Comparison of ENCODE assay signal across 23 mouse cellular contexts in the genomic region with DNA sequence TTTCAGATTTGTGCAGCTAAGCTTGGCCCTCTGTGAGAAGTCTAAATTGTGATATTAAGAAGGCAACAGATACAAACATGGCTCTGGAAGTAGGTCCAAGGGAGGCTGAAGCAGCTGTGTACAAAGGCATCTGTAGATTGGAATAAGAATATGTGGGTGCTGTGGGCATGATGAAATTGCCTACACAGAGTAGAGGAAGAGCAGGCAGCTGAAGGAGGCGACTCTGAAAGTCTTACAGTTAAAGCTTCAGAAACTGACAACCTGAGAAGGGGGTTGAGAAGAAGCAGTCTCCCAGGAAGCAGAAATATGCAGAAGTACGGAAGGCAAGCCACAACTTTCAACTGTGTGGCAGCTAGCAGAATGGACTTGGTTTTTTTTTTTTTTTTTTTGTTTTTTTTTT.
DNase-seq lines count a peak whose midpoint lies in the region; ATAC-seq and TF ChIP-seq lines count a peak whose summit lies in the region.
"Had no signal": no experiment of that assay in that cellular context is flagged by ENCODE, and none has a peak within 500 bp of the region (broad histone marks: within the 10 kb centered on the region; RNA-seq: fewer than 3 reads in every experiment).

No protein-coding gene starts in this region.

- H3K9ac ChIP-seq in midbrain, embryonic 11.5 days (ENCODE audit: low read length) = no peak overlapping the region
- H3K9ac ChIP-seq in midbrain, embryonic 14.5 days (replicated peaks; ENCODE audit: low read length) = no peak overlapping the region
- no peak overlapping the region for H3K9ac ChIP-seq in intestine, postnatal 0 days (ENCODE audit: low read depth, low read length)
- H3K9ac ChIP-seq: embryonic facial prominence, embryonic 12.5 days; embryonic facial prominence, embryonic 15.5 days; forebrain, postnatal 0 days; hindbrain, embryonic 12.5 days; hindbrain, embryonic 15.5 days had no signal

- 88% methylated on average over 2 of the region's 2 CpGs for WGBS in midbrain, embryonic 11.5 days
- 85% methylated on average over 2 of the region's 2 CpGs for WGBS in midbrain, embryonic 14.5 days
- 82% methylated on average over 2 of the region's 2 CpGs for WGBS in limb, embryonic 10.5 days
- WGBS in intestine, postnatal 0 days = 80% methylated on average over 2 of the region's 2 CpGs

- TF ChIP-seq CTCF in intestine, postnatal 0 days (IDR thresholded peaks at IDR 0.05; ENCODE audit: low read depth) = no peak

- no peak overlapping the region for H3K4me2 ChIP-seq in midbrain, embryonic 11.5 days
- no peak overlapping the region for H3K4me2 ChIP-seq in midbrain, embryonic 14.5 days (ENCODE audit: low read length)
- no peak overlapping the region for H3K4me2 ChIP-seq in intestine, postnatal 0 days (replicated peaks; ENCODE audit: low read depth)
- H3K4me2 ChIP-seq: embryonic facial prominence, embryonic 12.5 days; embryonic facial prominence, embryonic 15.5 days; heart, embryonic 11.5 days; hindbrain, embryonic 12.5 days; hindbrain, embryonic 15.5 days had no signal

- H3K4me1 ChIP-seq in midbrain, embryonic 11.5 days (ENCODE audit: control insufficient read depth, insufficient read depth, low read length) = no peaks in the 10 kb centered on the region
- H3K4me1 ChIP-seq in midbrain, embryonic 14.5 days (ENCODE audit: control insufficient read depth, insufficient read depth, low read length) = no peaks in the 10 kb centered on the region
- H3K4me1 ChIP-seq in limb, embryonic 10.5 days = no peaks in the 10 kb centered on the region
- H3K4me1 ChIP-seq in intestine, postnatal 0 days (replicated peaks; ENCODE audit: control insufficient read depth, insufficient read depth, low read length) = no peaks in the 10 kb centered on the region
- H3K4me1 ChIP-seq: embryonic facial prominence, embryonic 12.5 days; embryonic facial prominence, embryonic 15.5 days; hindbrain, embryonic 12.5 days had no signal

- no peaks in the 10 kb centered on the region for H3K36me3 ChIP-seq in midbrain, embryonic 11.5 days (ENCODE audit: control insufficient read depth, insufficient read depth, low read length)
- H3K36me3 ChIP-seq in midbrain, embryonic 14.5 days (ENCODE audit: control insufficient read depth, insufficient read depth, low read length) = no peaks in the 10 kb centered on the region
- no peaks in the 10 kb centered on the region for H3K36me3 ChIP-seq in limb, embryonic 10.5 days
- H3K36me3 ChIP-seq in intestine, postnatal 0 days (ENCODE audit: control insufficient read depth, insufficient read depth) = no peaks in the 10 kb centered on the region
- H3K36me3 ChIP-seq: embryonic facial prominence, embryonic 12.5 days; embryonic facial prominence, embryonic 15.5 days; hindbrain, embryonic 12.5 days; hindbrain, embryonic 15.5 days had no signal

- no peaks in the 10 kb centered on the region for H3K9me3 ChIP-seq in midbrain, embryonic 11.5 days (ENCODE audit: control insufficient read depth, low read length)
- no peaks in the 10 kb centered on the region for H3K9me3 ChIP-seq in midbrain, embryonic 14.5 days (ENCODE audit: control insufficient read depth, low read length)
- no peaks in the 10 kb centered on the region for H3K9me3 ChIP-seq in limb, embryonic 10.5 days (replicated peaks)
- no peaks in the 10 kb centered on the region for H3K9me3 ChIP-seq in intestine, postnatal 0 days (ENCODE audit: control insufficient read depth)
- H3K9me3 ChIP-seq: embryonic facial prominence, embryonic 12.5 days; embryonic facial prominence, embryonic 15.5 days; hindbrain, embryonic 12.5 days; hindbrain, embryonic 15.5 days had no signal

- no peak for DNase-seq in frontal cortex, postnatal 25 days (ENCODE audit: low spot score in 2 of 2)
- peak; percentile 17 for DNase-seq in midbrain, embryonic 11.5 days (ENCODE audit: low spot score, missing footprints)
- no peak for DNase-seq in midbrain, embryonic 14.5 days
- DNase-seq in limb, embryonic 10.5 days (ENCODE audit: low spot score) = peak; percentile 5
- DNase-seq in cerebellum, adult 11-12 months = no peak
- DNase-seq in heart, adult 18-20 months = no peak
- DNase-seq: adrenal gland, postnatal 10 days; adrenal gland, postnatal 36 days; cerebellum, adult 18-20 months; cerebellum, adult 9-10 months; cerebellum, postnatal 14 days; forebrain, postnatal 0 days; gastrocnemius, postnatal 10 days; gastrocnemius, postnatal 36 days had no signal

- peak; percentile 80 for ATAC-seq in frontal cortex, adult (ENCODE audit: low TSS enrichment)
- ATAC-seq in midbrain, embryonic 11.5 days (ENCODE audit: low FRiP score) = no peak
- ATAC-seq in midbrain, embryonic 14.5 days (ENCODE audit: low FRiP score, low TSS enrichment) = no peak
- no peak for ATAC-seq in intestine, postnatal 0 days
- ATAC-seq: activated CD4-positive, CD25-positive, alpha-beta regulatory T cell, adult 4 months; forebrain, embryonic 14.5 days; forebrain, postnatal 0 days had no signal

- no peak overlapping the region for H3K4me3 ChIP-seq in midbrain, embryonic 11.5 days (ENCODE audit: low read depth, low read length)
- no peak overlapping the region for H3K4me3 ChIP-seq in midbrain, embryonic 14.5 days (replicated peaks; ENCODE audit: low read depth, low read length)
- H3K4me3 ChIP-seq in limb, embryonic 10.5 days = no peak overlapping the region
- no peak overlapping the region for H3K4me3 ChIP-seq in intestine, postnatal 0 days (ENCODE audit: low read depth, low read length)
- H3K4me3 ChIP-seq: embryonic facial prominence, embryonic 12.5 days; embryonic facial prominence, embryonic 15.5 days; hindbrain, embryonic 12.5 days; hindbrain, embryonic 15.5 days had no signal

- H3K27me3 ChIP-seq in midbrain, embryonic 11.5 days (ENCODE audit: control insufficient read depth, insufficient read depth, low read length) = no peaks in the 10 kb centered on the region
- H3K27me3 ChIP-seq in midbrain, embryonic 14.5 days (ENCODE audit: control insufficient read depth, insufficient read depth, low read length) = no peaks in the 10 kb centered on the region
- H3K27me3 ChIP-seq in limb, embryonic 10.5 days (ENCODE audit: low read depth, poor library complexity, severe bottlenecking) = no peaks in the 10 kb centered on the region
- H3K27me3 ChIP-seq in intestine, postnatal 0 days (replicated peaks; ENCODE audit: control insufficient read depth, insufficient read depth, low read length) = no peaks in the 10 kb centered on the region
- H3K27me3 ChIP-seq: embryonic facial prominence, embryonic 15.5 days; hindbrain, embryonic 12.5 days; hindbrain, embryonic 15.5 days had no signal

- H3K27ac ChIP-seq in midbrain, embryonic 11.5 days (ENCODE audit: low read depth, low read length) = no peak overlapping the region
- H3K27ac ChIP-seq in midbrain, embryonic 14.5 days (replicated peaks; ENCODE audit: low read depth, low read length) = no peak overlapping the region
- no peak overlapping the region for H3K27ac ChIP-seq in limb, embryonic 10.5 days
- no peak overlapping the region for H3K27ac ChIP-seq in intestine, postnatal 0 days (ENCODE audit: low read depth, low read length)
- H3K27ac ChIP-seq: embryonic facial prominence, embryonic 12.5 days; embryonic facial prominence, embryonic 15.5 days; hindbrain, embryonic 12.5 days; hindbrain, embryonic 15.5 days had no signal

Comparison
In these comparisons a context has a peak if more than half of its experiments do, and no peak if none do; other contexts are left out.
1. DNase-seq: peak in midbrain, embryonic 11.5 days (single experiment) and limb, embryonic 10.5 days (single experiment); none in frontal cortex, postnatal 25 days (0 of 2), midbrain, embryonic 14.5 days (single experiment), cerebellum, adult 11-12 months (single experiment) and heart, adult 18-20 months (0 of 2).